Mouse (Mus musculus) cerebellum, postnatal 10 days (tissue): ENCODE measurements at regions not wholly inside any gene's neighbourhood (a gene's known extent, or its start where the extent isn't known, plus 50 kb on each side); places are given as distances from the start of the nearest gene placed in this dataset.

Experiments used
- DNase-seq, 2 experiments: peaks; one replicate each; pipeline ENCODE4 v3.0.0; 2021; ENCODE audit warnings: mixed read lengths in 2 of 2

GRCm38 (mm10) chr1:44388091-44388490 lies 163.2 kb upstream of the Gulp1 start:
- no peak for DNase-seq

DNA sequence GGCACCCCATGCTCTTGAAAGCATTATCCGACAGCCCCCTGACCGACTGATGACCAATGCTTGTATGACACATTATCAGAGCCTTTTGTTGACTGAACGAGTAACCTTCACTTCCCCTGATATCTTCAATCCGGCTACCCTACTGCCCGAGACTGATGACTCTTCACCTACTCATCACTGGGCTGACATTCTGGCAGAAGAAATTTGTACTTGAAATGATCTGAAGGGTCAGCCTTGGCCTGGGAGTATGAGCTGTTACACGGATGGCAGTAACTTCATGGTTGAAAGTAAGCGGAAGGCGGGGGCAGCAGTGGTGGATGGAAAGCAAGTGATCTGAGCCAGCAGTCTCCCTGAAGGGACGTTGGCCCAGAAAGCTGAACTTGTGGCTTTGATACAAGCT lies 159.2 kb upstream of the Gulp1 start:
- DNase-seq = no peak

- no peak for DNase-seq
Observed at GRCm38 (mm10) chr1:44395538-44395937, 155.8 kb upstream of the Gulp1 start.

DNA sequence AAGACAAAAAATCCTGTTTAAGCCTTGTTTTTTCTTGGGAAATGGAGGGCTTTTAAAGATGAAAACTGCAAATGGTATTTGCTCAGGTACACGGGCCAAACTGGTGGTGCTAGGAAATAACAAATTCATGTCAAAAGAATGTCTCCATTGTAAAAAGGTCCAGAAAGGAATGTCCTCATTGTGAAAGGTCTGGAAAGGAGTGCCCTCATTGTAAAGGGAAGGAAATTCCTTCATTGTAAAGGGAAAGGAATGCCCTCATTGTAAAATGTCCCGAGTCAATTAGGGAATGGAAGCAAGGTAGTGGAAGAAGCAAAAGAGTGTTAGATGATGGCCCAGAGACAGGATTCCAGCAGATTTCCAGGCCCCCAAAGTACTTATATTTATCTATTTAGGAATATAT lies 153.2 kb upstream of the Gulp1 start:
- DNase-seq = no peak

DNA sequence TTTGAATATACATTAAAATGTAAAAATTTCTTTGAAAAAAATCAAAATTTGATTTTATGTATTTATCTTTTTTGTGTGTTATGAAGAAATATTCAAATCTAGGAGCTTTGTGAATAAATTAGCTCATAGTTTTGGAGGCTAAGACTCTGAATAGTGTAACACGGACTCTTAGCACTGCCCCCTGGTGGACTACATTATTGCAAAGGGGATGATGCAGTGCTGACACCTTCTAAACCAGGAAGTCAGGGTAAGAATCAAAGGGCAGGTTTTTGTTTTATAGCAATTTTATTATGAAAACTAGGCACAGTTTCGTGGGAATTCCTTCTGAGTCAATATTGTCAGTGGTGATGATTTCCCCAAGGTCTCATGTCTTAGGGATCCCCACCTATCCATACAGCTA lies 113.5 kb upstream of the Gulp1 start:
- DNase-seq = peak; percentile 16 to 42
